Mouse (Mus musculus): Measurements from ENCODE around the gene Il31ra.

DNA sequence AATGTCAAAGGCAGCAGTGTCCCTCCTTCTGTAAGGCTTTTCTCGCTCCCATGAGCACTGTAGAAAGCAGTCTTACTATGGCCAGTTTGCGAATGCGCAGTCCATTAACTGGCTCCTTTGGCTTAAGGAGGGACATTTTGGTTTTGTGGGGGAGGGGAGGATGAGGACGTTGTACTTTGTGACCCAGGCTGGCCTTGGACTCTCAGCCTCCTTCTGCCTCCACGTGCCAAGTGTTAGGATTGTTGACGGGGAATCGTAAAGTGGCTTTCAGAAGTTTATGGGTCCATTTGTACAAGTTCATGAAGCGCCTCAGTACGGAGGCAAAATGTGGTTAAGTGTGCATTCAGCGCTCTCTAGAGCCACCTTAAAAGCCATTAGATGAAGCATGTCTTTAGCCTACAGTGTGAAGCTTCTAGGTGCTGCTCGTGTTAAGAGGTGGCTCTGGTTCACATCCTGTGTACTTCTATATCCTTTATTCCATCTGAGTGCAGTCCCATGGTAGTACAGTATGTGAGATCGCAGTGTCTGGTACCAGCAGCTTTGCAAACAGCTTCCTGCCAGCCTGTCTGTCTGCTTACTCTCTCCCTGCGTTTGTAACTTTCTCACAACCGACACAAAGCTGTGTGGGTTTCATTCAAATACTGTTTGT is 102.4 kb downstream of the Il31ra start:
- TF ChIP-seq CTCF (IDR thresholded peaks at IDR 0.05; ENCODE audit: low read depth) (no peak), EP300 (IDR thresholded peaks at IDR 0.05; ENCODE audit: low read depth) (no peak)

Data from heart, postnatal 0 days (tissue).